Mouse (Mus musculus): ENCODE data around the gene Aak1. TPM values are rescaled to one million over a fixed set of nuclear protein-coding genes. Genes with fewer than 3 reads are reported as not detected.

Gene Aak1
- polyA plus RNA-seq, 1 experiment from 2014 or later: 37.3 TPM

DNA sequence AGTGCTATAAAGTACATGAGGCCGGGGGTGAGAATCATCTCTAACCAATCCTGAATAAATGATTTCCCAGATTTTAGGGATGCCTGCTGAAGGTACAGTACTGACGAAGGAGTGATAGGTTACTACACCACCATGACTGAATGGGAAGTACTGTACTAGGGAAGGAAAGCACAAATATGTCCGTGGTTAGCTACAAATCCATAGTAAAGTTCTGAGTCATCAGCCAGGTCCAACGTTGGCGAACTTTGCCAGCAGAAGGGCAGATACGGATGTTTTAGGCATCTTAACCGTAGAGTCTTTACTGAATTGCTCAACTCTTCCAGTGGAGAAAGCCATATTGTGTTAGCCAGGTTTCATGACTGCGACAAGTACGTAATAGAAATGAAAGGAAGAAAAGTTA lies 91.6 kb downstream of the Aak1 start:
- no peak for ATAC-seq (ENCODE audit: low read depth)
- no peak overlapping the region for H3K4me2 ChIP-seq
- H3K9me3 ChIP-seq: 0 out of 2 replicates have a peak, but pooled peaks cover 6% of the 10 kb centered on the region
- H3K36me3 ChIP-seq: peaks cover 74% of the 10 kb centered on the region
- H3K27me3 ChIP-seq: no peaks in the 10 kb centered on the region
- H3K9ac ChIP-seq: no peak overlapping the region
- H3K27ac ChIP-seq (replicated peaks): no peak overlapping the region
- WGBS: 96% methylated on average over 9 of the region's 9 CpGs
- no peak overlapping the region for H3K4me3 ChIP-seq
- no peaks in the 10 kb centered on the region for H3K4me1 ChIP-seq (replicated peaks)

GRCm38 (mm10) chr6:86947100-86947499 lies 97.8 kb downstream of the Aak1 start:
- Histone ChIP-seq H3K9me3 (no peaks in the 10 kb centered on the region), H3K27ac (replicated peaks) (no peak overlapping the region), H3K27me3 (no peaks in the 10 kb centered on the region), H3K4me2 (no peak overlapping the region), H3K4me1 (replicated peaks) (peaks cover 15% of the 10 kb centered on the region), H3K9ac (no peak overlapping the region), H3K4me3 (no peak overlapping the region), H3K36me3 (peaks cover 43% of the 10 kb centered on the region)
- WGBS: 87% methylated on average over 8 of the region's 8 CpGs
- no peak for ATAC-seq (ENCODE audit: low read depth)

DNA sequence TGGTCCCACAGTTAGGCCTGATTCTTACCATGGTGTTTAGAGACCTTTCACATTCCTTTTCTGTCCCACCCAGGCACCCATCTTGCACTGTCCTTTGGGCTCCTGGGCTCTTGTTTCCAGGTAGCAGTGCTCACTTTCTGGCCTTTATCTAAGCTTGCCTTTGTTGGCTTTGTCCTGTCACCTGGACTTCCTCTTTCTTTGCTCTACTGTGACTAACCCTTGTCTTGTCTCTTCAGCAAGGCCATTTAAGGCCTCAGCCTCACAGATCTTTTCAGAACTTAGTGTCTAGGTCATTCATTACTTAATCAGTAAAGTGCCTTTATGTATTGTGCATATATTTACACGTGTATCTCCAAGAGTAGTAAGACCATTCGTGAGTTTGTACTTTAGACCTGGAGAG lies 99.4 kb downstream of the Aak1 start:
- H3K4me2 ChIP-seq: no peak overlapping the region
- no peak for ATAC-seq (ENCODE audit: low read depth)
- H3K27ac ChIP-seq (replicated peaks): no peak overlapping the region
- peaks cover 50% of the 10 kb centered on the region for H3K36me3 ChIP-seq
- no peaks in the 10 kb centered on the region for H3K9me3 ChIP-seq
- 84% methylated on average over 2 of the region's 2 CpGs for WGBS
- peaks cover 15% of the 10 kb centered on the region for H3K4me1 ChIP-seq (replicated peaks)
- no peak overlapping the region for H3K9ac ChIP-seq
- no peak overlapping the region for H3K4me3 ChIP-seq
- no peaks in the 10 kb centered on the region for H3K27me3 ChIP-seq

DNA sequence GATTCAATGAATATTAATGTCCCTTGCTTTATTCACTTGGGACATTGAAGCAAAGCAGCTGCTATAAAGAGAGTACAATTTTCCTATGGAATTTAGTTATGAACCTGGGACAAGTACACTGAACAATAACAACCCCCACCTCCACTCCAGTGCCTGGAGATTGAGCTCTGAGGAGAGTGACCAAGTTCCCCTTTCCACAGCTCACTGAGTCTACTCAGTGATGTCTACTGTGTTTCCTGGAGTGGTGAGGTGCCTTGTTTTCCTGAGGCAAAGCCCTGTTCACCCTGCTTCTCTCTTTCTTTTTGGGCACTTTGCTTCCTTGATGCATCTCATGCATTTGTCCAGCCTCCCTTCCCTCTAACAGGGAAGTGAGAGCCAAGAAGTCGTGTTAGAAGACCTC lies 100.8 kb downstream of the Aak1 start:
- 68% methylated on average over 1 of the region's 1 CpGs for WGBS
- Histone ChIP-seq H3K9ac (no peak overlapping the region), H3K27ac (replicated peaks) (no peak overlapping the region), H3K4me2 (no peak overlapping the region), H3K27me3 (no peaks in the 10 kb centered on the region), H3K9me3 (no peaks in the 10 kb centered on the region), H3K4me1 (replicated peaks) (peaks cover 15% of the 10 kb centered on the region), H3K4me3 (no peak overlapping the region), H3K36me3 (peaks cover 50% of the 10 kb centered on the region)
- ATAC-seq (ENCODE audit: low read depth): no peak

DNA sequence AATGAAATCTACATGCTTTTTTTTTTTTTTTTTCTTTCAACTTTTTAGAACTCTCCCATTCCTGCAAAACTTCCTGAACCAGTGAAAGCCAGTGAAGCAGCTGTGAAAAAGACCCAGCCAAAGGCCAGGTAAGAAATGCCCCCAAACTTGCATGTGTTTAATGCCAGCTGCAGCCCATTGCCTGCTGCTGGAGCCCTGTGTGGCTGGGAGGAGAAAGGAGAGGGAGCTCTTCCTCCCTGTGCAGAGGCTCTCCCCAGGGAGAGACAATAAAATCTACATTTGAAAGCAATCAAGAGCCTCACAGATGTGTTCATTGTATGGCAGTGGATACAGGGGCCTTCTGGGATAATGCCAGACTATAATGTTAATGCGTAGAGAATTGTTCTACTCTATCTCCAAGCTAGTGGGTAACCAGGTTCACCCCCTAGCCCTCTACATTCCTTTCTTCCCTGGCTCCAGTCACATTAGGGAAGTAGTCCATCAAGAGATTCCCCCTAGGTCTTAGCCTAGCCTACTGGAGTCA lies 101.5 kb downstream of the Aak1 start:
- Histone ChIP-seq H3K9ac (no peak overlapping the region), H3K27me3 (no peaks in the 10 kb centered on the region), H3K4me3 (no peak overlapping the region), H3K9me3 (no peaks in the 10 kb centered on the region), H3K4me1 (replicated peaks) (peaks cover 15% of the 10 kb centered on the region), H3K4me2 (no peak overlapping the region), H3K27ac (replicated peaks) (peak overlapping the region; percentile 46), H3K36me3 (peaks cover 48% of the 10 kb centered on the region)
- WGBS: 28% methylated on average over 1 of the region's 1 CpGs
- no peak for ATAC-seq (ENCODE audit: low read depth)

DNA sequence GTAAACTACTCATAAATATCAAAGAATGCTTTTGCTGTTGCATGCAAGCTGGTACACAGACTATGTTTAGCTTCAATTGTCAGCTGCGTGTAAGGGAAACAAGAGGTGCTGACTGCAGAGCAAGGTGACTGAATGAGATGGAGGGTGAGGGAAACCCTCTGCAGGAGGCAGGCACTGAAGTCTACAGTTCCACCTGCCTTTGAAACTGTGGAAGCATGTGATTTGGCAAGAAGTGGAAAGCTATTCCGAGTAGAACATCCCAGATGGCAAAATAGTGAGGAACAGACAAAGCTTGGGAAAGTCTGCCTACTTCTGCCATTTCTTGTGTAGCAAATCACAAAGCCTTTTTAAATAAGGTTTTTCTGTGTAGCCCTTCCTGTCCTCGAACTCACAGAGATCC lies 106.4 kb downstream of the Aak1 start:
- Histone ChIP-seq H3K27ac (replicated peaks) (no peak overlapping the region), H3K27me3 (no peaks in the 10 kb centered on the region), H3K36me3 (peaks cover 72% of the 10 kb centered on the region), H3K9ac (no peak overlapping the region), H3K4me3 (no peak overlapping the region), H3K4me2 (no peak overlapping the region), H3K9me3 (no peaks in the 10 kb centered on the region), H3K4me1 (replicated peaks) (peaks cover 4% of the 10 kb centered on the region)
- ATAC-seq (ENCODE audit: low read depth): no peak
- 76% methylated on average over 3 of the region's 3 CpGs for WGBS

GRCm38 (mm10) chr6:86956206-86956605 lies 106.9 kb downstream of the Aak1 start:
- no peaks in the 10 kb centered on the region for H3K4me1 ChIP-seq (replicated peaks)
- no peak overlapping the region for H3K27ac ChIP-seq (replicated peaks)
- no peaks in the 10 kb centered on the region for H3K9me3 ChIP-seq
- no peak for ATAC-seq (ENCODE audit: low read depth)
- H3K27me3 ChIP-seq: no peaks in the 10 kb centered on the region
- H3K9ac ChIP-seq: no peak overlapping the region
- peaks cover 75% of the 10 kb centered on the region for H3K36me3 ChIP-seq
- H3K4me3 ChIP-seq: no peak overlapping the region
- H3K4me2 ChIP-seq: no peak overlapping the region

DNA sequence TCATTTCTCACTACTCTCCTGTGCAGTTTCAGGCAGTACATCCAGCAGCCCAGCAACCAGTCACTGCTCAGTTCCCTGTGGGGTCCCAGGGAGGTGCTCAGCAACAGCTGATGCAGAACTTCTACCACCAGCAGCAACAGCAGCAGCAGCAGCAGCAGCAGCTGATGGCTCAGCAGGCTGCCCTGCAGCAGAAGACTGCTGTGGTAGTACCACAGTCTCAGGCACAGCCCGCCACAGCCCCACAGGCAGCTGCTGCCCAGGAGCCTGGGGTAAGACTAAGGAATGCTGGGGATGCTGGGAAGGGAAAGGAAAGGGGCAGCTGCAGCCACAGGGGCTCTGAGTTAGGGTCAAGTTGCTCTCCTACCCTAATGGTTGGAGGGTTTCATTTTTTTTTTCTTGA lies 109.7 kb downstream of the Aak1 start:
- H3K27ac ChIP-seq (replicated peaks): no peak overlapping the region
- no peak overlapping the region for H3K9ac ChIP-seq
- 83% methylated on average over 1 of the region's 1 CpGs for WGBS
- H3K27me3 ChIP-seq: no peaks in the 10 kb centered on the region
- peaks cover 70% of the 10 kb centered on the region for H3K36me3 ChIP-seq
- H3K9me3 ChIP-seq: no peaks in the 10 kb centered on the region
- H3K4me3 ChIP-seq: no peak overlapping the region
- no peak overlapping the region for H3K4me2 ChIP-seq
- no peaks in the 10 kb centered on the region for H3K4me1 ChIP-seq (replicated peaks)
- no peak for ATAC-seq (ENCODE audit: low read depth)

DNA sequence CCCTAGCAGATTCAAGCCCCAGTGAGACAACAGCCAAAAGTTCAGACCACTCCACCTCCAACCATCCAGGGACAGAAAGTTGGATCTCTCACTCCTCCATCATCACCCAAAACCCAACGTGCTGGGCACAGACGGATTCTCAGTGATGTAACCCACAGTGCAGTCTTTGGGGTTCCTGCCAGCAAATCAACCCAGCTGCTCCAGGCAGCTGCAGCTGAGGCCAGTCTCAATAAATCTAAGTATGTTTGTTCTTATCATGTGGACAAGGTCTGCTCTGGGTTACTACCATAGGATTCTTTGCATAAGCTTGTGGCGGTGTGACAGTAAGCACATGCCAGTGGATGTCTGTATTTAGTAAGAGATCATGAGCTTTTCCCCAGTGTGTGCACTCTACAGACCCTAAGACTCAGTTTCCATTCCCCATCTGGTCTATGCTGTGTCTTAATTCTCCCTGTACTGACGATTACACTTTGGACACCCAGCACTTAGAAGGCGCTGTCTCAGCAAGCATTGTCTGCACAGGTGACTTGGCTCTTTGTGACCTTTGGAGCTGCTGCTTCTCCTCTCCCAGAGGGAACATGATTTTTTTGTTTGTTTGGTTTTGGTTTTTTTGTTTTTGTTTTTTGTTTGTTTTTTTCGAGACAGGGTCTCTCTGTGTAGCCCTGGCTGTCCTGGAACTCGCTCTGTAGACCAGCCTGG lies 114.8 kb downstream of the Aak1 start:
- Histone ChIP-seq H3K4me2 (no peak overlapping the region), H3K4me1 (replicated peaks) (no peaks in the 10 kb centered on the region), H3K4me3 (no peak overlapping the region), H3K27ac (replicated peaks) (no peak overlapping the region), H3K9me3 (no peaks in the 10 kb centered on the region), H3K27me3 (no peaks in the 10 kb centered on the region), H3K36me3 (peaks cover 83% of the 10 kb centered on the region), H3K9ac (no peak overlapping the region)
- WGBS: 92% methylated on average over 7 of the region's 7 CpGs
- no peak for ATAC-seq (ENCODE audit: low read depth)

GRCm38 (mm10) chr6:86967166-86967565 lies 117.8 kb downstream of the Aak1 start:
- Histone ChIP-seq H3K4me1 (replicated peaks) (no peaks in the 10 kb centered on the region), H3K27me3 (no peaks in the 10 kb centered on the region), H3K9ac (no peak overlapping the region), H3K36me3 (peaks cover 91% of the 10 kb centered on the region), H3K4me2 (no peak overlapping the region), H3K4me3 (no peak overlapping the region), H3K9me3 (no peaks in the 10 kb centered on the region), H3K27ac (replicated peaks) (no peak overlapping the region)
- ATAC-seq (ENCODE audit: low read depth): no peak
- WGBS: 84% methylated on average over 2 of the region's 2 CpGs

DNA sequence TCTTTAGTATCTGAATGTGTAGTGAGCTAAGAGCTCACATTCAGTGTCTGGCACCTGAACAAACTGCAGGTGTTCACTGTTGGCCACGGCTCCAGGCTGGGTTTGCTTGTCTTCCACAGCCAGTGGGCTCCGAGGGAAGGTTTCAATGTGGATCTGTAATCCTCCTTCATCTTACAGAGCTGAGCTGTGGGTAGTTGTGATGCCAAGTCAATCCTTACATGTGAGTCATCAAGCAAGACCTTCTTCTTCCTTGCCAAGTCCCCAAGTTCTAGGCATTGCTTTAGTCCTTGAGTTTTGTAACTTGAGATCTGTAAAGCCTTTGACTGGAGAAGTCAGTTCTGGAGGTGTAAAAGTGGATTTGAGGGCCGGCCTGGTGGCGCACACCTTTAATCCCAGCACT lies 124.6 kb downstream of the Aak1 start:
- no peaks in the 10 kb centered on the region for H3K27me3 ChIP-seq
- H3K9me3 ChIP-seq: no peaks in the 10 kb centered on the region
- H3K27ac ChIP-seq (replicated peaks): no peak overlapping the region
- no peak overlapping the region for H3K9ac ChIP-seq
- 98% methylated on average over 4 of the region's 4 CpGs for WGBS
- ATAC-seq (ENCODE audit: low read depth): no peak
- H3K36me3 ChIP-seq: peaks cover 68% of the 10 kb centered on the region
- no peak overlapping the region for H3K4me3 ChIP-seq
- no peak overlapping the region for H3K4me2 ChIP-seq
- H3K4me1 ChIP-seq (replicated peaks): no peaks in the 10 kb centered on the region

DNA sequence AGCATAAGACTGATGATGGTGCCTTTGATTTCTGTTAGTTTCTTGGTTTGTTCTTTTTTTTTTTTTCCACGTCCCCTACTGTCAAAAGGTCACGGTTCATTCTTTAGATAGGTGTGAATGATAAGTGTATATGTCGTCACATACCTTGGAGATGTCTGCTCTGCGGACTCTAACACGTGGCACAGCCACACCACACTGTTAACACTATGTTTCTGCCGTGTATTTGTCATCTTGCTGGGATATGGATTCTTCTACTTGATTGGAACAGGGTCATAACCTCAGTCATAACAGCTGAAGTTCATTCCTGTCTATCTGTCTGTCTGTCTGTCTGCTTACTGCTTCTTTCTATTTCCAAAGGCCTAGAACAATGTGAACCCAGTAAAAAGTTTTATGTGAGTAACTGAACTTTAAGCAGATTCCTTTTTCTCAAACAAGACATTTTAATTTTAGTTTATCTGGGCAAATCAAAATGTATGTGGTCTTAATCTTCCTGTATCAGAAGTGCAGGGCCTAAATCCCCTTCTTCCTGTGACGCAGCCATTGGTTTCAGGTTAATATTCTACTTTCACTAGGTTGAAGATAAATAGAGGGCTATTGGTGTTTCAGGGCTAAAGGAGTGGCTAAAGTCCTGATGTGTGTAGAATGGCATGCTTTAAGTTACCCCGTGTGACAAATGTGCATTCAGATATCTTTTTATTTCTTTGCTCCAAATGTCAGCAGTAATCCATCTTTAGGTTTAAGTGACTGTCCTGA lies 129.0 kb downstream of the Aak1 start:
- Histone ChIP-seq H3K27ac (replicated peaks) (no peak overlapping the region), H3K9ac (no peak overlapping the region), H3K4me2 (no peak overlapping the region), H3K4me1 (replicated peaks) (no peaks in the 10 kb centered on the region), H3K36me3 (peaks cover 50% of the 10 kb centered on the region), H3K4me3 (no peak overlapping the region), H3K27me3 (no peaks in the 10 kb centered on the region), H3K9me3 (no peaks in the 10 kb centered on the region)
- no peak for ATAC-seq (ENCODE audit: low read depth)
- 93% methylated on average over 8 of the region's 8 CpGs for WGBS

Measured in neural tube, embryonic 13.5 days (tissue).